Mouse (Mus musculus) spleen, adult 2 months (tissue): ENCODE data around the gene Tbc1d10b. TPM values are rescaled to one million over a fixed set of nuclear protein-coding genes. Genes with fewer than 3 reads are reported as not detected.

Experiments
- DNase-seq, 2 experiments: peaks; one replicate each; pipeline versions ENCODE4 v3.0.0 to v3.0.0-alpha.2; 2012 to 2021; ENCODE audit warnings: low spot score in 2 of 2, low read depth in 1 of 2
- H3K27ac ChIP-seq: fragments of 200-500 bp; 2 replicates; pipeline ENCODE4 v1.5.1; 2012; ENCODE audit warnings: low read length, inconsistent platforms; ENCODE audit not compliant: insufficient read depth
- H3K27me3 ChIP-seq: fragments of 200-500 bp; 2 replicates; pipeline ENCODE4 v1.6.1; 2012; ENCODE audit warnings: mild to moderate bottlenecking, moderate library complexity, low read length, inconsistent platforms; ENCODE audit not compliant: control insufficient read depth, insufficient read depth
- H3K36me3 ChIP-seq: fragments of 200-500 bp; 2 replicates; pipeline ENCODE4 v1.6.1; 2012; ENCODE audit warnings: mild to moderate bottlenecking, low read length, inconsistent platforms; ENCODE audit not compliant: control insufficient read depth, insufficient read depth
- H3K4me1 ChIP-seq: fragments of 200-500 bp; 2 replicates; pipeline ENCODE4 v1.6.1; 2011; ENCODE audit warnings: inconsistent platforms; ENCODE audit not compliant: control insufficient read depth, insufficient read depth, insufficient read length
- H3K4me3 ChIP-seq: fragments of 200-500 bp; 2 replicates; pipeline ENCODE4 v1.5.1; 2011; ENCODE audit warnings: mild to moderate bottlenecking, inconsistent platforms; ENCODE audit not compliant: insufficient read depth, insufficient read length; ENCODE audit errors: extremely low read depth
- CTCF ChIP-seq: fragments of 200-500 bp; IDR thresholded peaks from 2 replicates; pipeline ENCODE4 v1.5.1; 2011; ENCODE audit warnings: mild to moderate bottlenecking, inconsistent platforms; ENCODE audit not compliant: insufficient read depth, insufficient read length, insufficient replicate concordance; ENCODE audit errors: extremely low read depth
- POLR2A ChIP-seq: fragments of 200-500 bp; IDR thresholded peaks from 2 replicates; pipeline ENCODE4 v1.6.1; 2011; ENCODE audit warnings: low read depth, low read length, inconsistent platforms
- WGBS: fragments of 180-500 bp; shearing (Covaris S2); methylation state at CpG from one replicate; pipeline ENCODE4 v1.1.7; 2018; 5-methylcytosine and 5-hydroxymethylcytosine counted together
- polyA plus RNA-seq: library from polyadenylated mRNA; depleted of rRNA; stranded (reverse); fragments of >200 nt; gene quantifications from 2 replicates; pipeline ENCODE4 v1.2.3, GENCODE M21; 2012

The Tbc1d10b gene
- polyA plus RNA-seq, 1 experiment: 33.0 TPM

DNA sequence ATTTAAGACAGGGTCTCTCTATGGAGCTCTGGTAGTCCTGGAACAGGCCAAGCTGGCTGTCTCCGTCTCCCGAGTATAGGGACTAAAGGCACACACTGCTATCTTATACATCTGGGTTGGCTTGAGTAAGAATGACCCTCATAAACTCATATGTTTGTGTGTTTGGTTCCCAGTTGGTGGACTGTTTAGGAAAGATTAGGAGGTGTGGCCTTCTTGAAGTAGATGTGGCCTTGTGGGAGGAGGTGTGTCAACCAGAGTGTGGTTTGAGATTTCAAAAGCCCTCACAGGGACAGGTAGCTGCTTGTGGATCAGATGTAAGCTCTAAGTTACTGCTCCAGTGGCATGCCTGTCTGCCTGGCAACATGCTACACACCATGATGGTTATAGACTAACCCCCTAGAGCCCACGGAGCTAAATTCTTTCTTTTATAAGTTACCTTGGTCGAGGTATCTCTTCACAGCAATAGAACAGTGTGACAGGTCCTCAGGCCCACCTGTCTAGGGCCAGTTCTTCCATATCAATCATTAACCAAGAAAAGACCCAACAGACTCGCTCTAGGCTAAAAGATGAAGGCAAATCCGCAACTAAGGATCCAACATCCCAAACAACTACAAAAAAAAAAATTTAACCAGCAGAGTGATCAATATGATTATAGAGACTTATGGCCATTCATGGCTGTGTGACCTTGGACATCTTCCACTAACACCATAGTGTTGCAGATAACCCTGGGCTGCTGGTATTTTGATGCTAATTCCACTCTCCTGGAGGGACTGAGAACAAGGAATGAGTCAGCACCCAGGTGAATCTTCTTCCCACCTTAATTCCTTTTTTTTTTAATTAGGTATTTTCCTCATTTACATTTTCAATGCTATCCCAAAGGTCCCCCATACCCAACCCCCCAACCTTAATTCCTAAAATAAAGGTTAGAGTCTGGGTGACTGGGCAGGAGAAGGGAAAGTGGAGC, 15.5 kb upstream of the Tbc1d10b start:
- Histone ChIP-seq H3K4me1 (peaks cover 7% of the 10 kb centered on the region; the same call in 1 of the 2 replicates), H3K27me3 (no peaks in the 10 kb centered on the region), H3K27ac (no peak overlapping the region), H3K4me3 (no peak overlapping the region), H3K36me3 (no peaks in the 10 kb centered on the region)
- DNase-seq: no peak
- WGBS: 90% methylated on average over 6 of the region's 6 CpGs
- TF ChIP-seq CTCF: no peak

- no peaks in the 10 kb centered on the region for H3K27me3 ChIP-seq
- WGBS: 91% methylated on average over 3 of the region's 3 CpGs
- H3K4me3 ChIP-seq: no peak overlapping the region
- peaks cover 11% of the 10 kb centered on the region; the same call in 1 of the 2 replicates for H3K4me1 ChIP-seq
- no peaks in the 10 kb centered on the region for H3K36me3 ChIP-seq
- H3K27ac ChIP-seq: no peak overlapping the region
- no peak for TF ChIP-seq POLR2A
- no peak for TF ChIP-seq CTCF
- no peak for DNase-seq
Measured at GRCm38 (mm10) chr7:127223106-127223505, 14.8 kb upstream of the Tbc1d10b start.

DNA sequence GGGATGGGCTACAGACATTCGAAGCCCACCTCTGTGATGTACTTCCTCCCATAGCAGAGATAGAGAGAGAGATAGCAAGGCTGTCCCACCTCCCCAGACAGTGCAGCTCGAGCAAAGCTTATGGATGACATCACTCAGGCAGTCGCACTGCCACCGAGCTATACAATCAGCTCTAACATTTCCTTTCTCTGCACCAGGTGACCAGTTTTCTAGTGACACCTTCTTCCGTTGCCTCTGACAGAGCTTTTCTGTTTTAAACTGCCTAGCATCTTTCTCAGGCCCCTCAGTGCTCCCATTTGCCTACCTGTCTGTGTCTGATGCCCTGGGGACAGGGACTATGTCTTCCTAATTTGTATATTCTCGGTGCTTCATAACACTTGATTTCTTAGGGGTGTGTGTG, 12.2 kb upstream of the Tbc1d10b start:
- TF ChIP-seq POLR2A (no peak), CTCF (no peak)
- peak overlapping the region; percentile 58 for H3K27ac ChIP-seq
- WGBS: 59% methylated on average over 6 of the region's 6 CpGs
- H3K27me3 ChIP-seq: no peaks in the 10 kb centered on the region
- H3K36me3 ChIP-seq: peaks cover 2% of the 10 kb centered on the region; the same call in 1 of the 2 replicates
- no peak for DNase-seq
- H3K4me3 ChIP-seq: no peak overlapping the region
- peaks cover 21% of the 10 kb centered on the region; the same call in 1 of the 2 replicates for H3K4me1 ChIP-seq

GRCm38 (mm10) chr7:127218670-127219069, 10.4 kb upstream of the Tbc1d10b start:
- peaks cover 14% of the 10 kb centered on the region for H3K36me3 ChIP-seq
- no peaks in the 10 kb centered on the region for H3K27me3 ChIP-seq
- 21% methylated on average over 4 of the region's 4 CpGs for WGBS
- peak overlapping the region; percentile 34; the same call in 1 of the 2 replicates for H3K4me3 ChIP-seq
- DNase-seq: no peak
- TF ChIP-seq CTCF: no peak
- no peak for TF ChIP-seq POLR2A
- H3K4me1 ChIP-seq: peaks cover 25% of the 10 kb centered on the region; the same call in 1 of the 2 replicates
- H3K27ac ChIP-seq: peak overlapping the region; percentile 95

DNA sequence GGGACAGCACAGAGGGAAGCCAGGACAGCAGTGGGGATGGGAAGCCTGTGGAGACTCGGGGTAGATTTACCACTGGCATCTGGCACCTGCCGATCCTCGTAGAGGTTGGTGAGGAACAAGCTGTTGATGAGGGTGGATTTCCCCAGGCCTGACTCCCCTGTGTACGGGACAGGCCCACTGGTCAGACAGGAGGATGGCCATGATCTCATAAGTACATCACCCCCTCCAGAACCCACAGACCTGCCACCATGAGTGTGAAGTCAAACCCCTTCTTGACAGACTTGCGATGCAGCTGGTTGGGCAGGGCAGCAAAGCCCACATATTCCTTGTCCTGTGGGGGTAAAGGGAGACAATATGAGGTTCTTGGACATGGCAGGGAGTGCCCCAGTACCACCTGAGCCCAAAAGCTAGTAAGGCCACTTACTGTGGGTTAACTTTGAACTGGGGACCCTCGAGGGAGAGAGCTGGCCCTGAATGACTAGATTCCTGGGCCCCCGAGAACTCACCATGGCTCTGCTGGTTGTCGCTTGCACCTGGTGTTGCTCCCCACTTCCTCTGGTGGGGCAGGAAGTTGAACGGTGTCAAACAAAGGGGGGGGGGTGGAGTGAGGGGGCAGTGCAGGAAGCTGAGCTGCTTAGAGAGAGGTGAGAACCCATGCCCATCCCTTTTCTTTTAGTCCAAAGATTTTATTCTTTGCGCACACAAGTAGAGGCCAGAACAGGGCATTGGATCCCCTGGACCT, 9.8 kb upstream of the Tbc1d10b start:
- WGBS: 9% methylated on average over 10 of the region's 10 CpGs
- Histone ChIP-seq H3K4me3 (peak overlapping the region; percentile 72), H3K4me1 (peaks cover 25% of the 10 kb centered on the region; the same call in 1 of the 2 replicates), H3K36me3 (peaks cover 15% of the 10 kb centered on the region), H3K27ac (peak overlapping the region; percentile 95), H3K27me3 (no peaks in the 10 kb centered on the region)
- DNase-seq: peak in 1 of 2 experiments; percentile 70
- TF ChIP-seq POLR2A (peak; percentile 71; the same call in 1 of the 2 replicates), CTCF (no peak)

DNA sequence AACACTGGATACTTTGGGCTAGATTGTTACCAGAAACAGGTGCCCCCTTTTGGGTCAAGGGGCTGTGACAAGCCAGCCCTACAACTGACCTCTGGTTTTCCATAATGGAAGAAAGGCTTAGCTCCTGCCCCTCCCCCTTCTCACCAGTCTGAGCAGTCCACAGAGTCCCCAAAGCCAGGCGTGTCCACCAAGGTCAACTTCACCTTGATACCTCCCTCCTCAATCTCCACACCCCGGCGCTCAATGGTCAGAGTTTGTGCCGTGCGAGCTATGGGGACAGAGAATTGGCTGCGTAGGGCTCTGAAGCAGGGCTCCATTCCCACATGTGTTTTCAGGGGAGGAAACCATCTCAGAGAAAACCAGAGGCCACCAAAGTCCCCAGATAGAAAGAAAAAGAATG, 9.2 kb upstream of the Tbc1d10b start:
- WGBS: 44% methylated on average over 6 of the region's 6 CpGs
- H3K27ac ChIP-seq: peak overlapping the region; percentile 95
- peak overlapping the region; percentile 72 for H3K4me3 ChIP-seq
- H3K27me3 ChIP-seq: no peaks in the 10 kb centered on the region
- no peak for DNase-seq
- TF ChIP-seq POLR2A: no peak
- TF ChIP-seq CTCF: no peak
- peaks cover 25% of the 10 kb centered on the region; the same call in 1 of the 2 replicates for H3K4me1 ChIP-seq
- H3K36me3 ChIP-seq: peaks cover 17% of the 10 kb centered on the region
